22 mouse cellular contexts compared by ENCODE assay signal in the genomic region with DNA sequence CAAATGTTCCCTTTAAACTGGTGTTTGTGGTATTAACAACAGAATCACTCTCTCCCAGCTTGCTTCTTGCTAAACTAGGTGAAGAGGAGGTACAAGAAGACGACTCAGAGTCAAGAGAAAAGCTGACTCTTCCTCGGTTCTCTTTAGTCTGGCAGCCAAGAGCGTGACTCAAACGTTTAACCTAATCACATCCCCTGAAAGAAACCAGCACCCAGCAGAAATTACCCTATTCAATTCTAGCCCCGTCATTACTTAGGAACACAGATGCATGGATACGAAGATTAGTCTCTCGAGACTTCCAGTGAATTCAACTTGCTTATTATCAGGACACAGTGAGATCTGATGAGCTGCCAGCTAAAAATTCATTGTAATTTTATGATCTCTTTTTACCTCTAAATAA. TPM values are rescaled to one million over a fixed set of nuclear protein-coding genes. Genes with fewer than 3 reads are reported as not detected.
"Had no signal": no experiment of that assay in that cellular context is flagged by ENCODE, and none has a peak within 500 bp of the region (broad histone marks: within the 10 kb centered on the region; RNA-seq: fewer than 3 reads in every experiment).

No protein-coding gene starts in this region.

- H3K27ac ChIP-seq: midbrain, embryonic 10.5 days; midbrain, embryonic 12.5 days; neural tube, embryonic 12.5 days; neural tube, embryonic 15.5 days had no signal

- H3K4me3 ChIP-seq: midbrain, embryonic 10.5 days; midbrain, embryonic 12.5 days; myocyte; neural tube, embryonic 12.5 days; neural tube, embryonic 15.5 days had no signal

- H3K4me2 ChIP-seq: lung, embryonic 14.5 days; midbrain, embryonic 12.5 days; neural tube, embryonic 12.5 days; neural tube, embryonic 15.5 days had no signal

- H3K27me3 ChIP-seq: midbrain, embryonic 12.5 days; neural tube, embryonic 12.5 days; neural tube, embryonic 15.5 days had no signal

- H3K9ac ChIP-seq: lung, embryonic 14.5 days; midbrain, embryonic 12.5 days; neural tube, embryonic 12.5 days; neural tube, embryonic 15.5 days had no signal

- DNase-seq: lung, adult 18-20 months; lung, embryonic 14.5 days; lung, postnatal 10 days; lung, postnatal 4 days; midbrain, embryonic 14.5 days; retina, postnatal 1 day; right cerebral cortex, adult 18-20 months; right cerebral cortex, postnatal 25 days; right cerebral cortex, postnatal 4 days; spleen, adult 18-20 months; thymus, adult 2 months; thymus, postnatal 36 days had no signal

- H3K4me1 ChIP-seq: midbrain, embryonic 10.5 days; midbrain, embryonic 12.5 days; neural tube, embryonic 12.5 days; neural tube, embryonic 15.5 days had no signal

- H3K9me3 ChIP-seq: midbrain, embryonic 10.5 days; midbrain, embryonic 12.5 days; neural tube, embryonic 12.5 days; neural tube, embryonic 15.5 days had no signal

- ATAC-seq: midbrain, embryonic 16.5 days had no signal

RNA-seq across cellular contexts. Expression of gene Gm10306, which starts 12.0 kb away (rescaled TPM):
- polyA plus RNA-seq: liver, embryonic 16.5 days; lung, embryonic 14.5 days; midbrain, embryonic 10.5 days; midbrain, embryonic 14.5 days; midbrain, embryonic 16.5 days; myocyte; neural tube, embryonic 12.5 days; neural tube, embryonic 15.5 days; small intestine, adult 2 months; stomach, embryonic 14.5 days; stomach, embryonic 16.5 days; thymus, adult 2 months had no signal
